Mouse (Mus musculus) lung, adult 2 months (tissue): ENCODE results near the gene Fat3.

Source experiments
- CTCF ChIP-seq: fragments of 200-500 bp; IDR thresholded peaks from 2 replicates; pipeline ENCODE4 v1.5.1; 2011; ENCODE audit warnings: mild to moderate bottlenecking, low read length, control low read depth; ENCODE audit not compliant: insufficient read depth
- POLR2A ChIP-seq: fragments of 200-500 bp; IDR thresholded peaks from 2 replicates; pipeline ENCODE4 v1.6.1; 2011; ENCODE audit warnings: low read depth, mild to moderate bottlenecking, control low read depth, low read length, borderline replicate concordance; ENCODE audit errors: extremely low read depth

DNA sequence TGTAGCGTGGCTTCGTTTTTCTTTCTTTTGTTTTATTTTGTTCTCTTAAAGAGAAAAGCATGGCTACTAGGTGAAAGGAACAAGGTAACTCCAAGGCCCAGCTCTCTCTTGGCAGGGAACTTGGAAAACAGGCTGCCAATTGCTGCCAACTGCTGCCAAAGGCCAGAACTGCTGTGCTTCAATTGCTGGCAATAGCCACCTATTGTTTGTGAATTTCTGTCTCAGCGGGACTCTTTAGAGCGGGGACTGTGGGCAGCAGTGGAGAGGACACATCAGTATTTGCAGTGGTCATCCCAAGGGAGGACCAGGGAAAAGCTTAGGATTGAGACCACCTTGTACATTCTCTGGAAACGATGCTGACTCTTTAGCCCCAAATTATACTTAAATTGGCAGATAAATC lies 279.2 kb downstream of the Fat3 start:
- TF ChIP-seq POLR2A = no peak
- TF ChIP-seq CTCF = no peak
